Mouse (Mus musculus): Measurements from ENCODE around the gene Farp1.

DNA sequence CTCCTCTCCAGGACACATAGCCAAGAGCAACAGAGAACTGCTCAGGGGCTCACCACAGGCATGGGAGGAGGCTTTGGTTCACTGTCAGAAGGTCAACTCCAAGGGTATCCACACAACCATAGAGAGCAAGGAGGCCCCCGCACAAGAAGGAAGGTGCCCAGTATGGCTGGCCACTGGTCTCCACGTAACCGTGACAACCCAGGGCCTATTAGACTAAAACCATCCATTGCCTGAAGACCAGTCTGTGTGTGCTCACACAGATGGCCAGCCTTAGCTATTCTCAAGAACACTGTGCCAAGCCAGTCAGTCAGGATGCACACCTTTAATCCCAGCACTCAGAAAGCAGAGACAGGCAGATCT, 282.3 kb downstream of the Farp1 start:
- TF ChIP-seq CTCF (IDR thresholded peaks at IDR 0.05; ENCODE audit: borderline replicate concordance, extremely low read depth, insufficient read depth, insufficient read length), result no peak
- TF ChIP-seq POLR2A (IDR thresholded peaks at IDR 0.05; ENCODE audit: borderline replicate concordance, extremely low read depth, insufficient read depth, insufficient read length, poor library complexity, severe bottlenecking), result no peak
